Mouse (Mus musculus) hindbrain, embryonic 16.5 days (tissue): ENCODE results near the gene Tmem200c. TPM values are rescaled to one million over a fixed set of nuclear protein-coding genes. Genes with fewer than 3 reads are reported as not detected.

Source experiments
- ATAC-seq: fragments of 200-750 bp; cut with Nextera tagmentation; 2 replicates; pipeline ENCODE4 v1.8.0; 2017; ENCODE audit warnings: moderate TSS enrichment, moderate library complexity
- H3K27ac ChIP-seq: fragments of 300-500 bp; sonication (generic); 2 replicates; pipeline ENCODE4 v1.5.1; 2014; ENCODE audit warnings: low read depth, mild to moderate bottlenecking, control low read depth, low read length, moderate library complexity
- H3K27me3 ChIP-seq: fragments of 300-500 bp; sonication (generic); replicated peaks from 2 replicates; pipeline ENCODE4 v1.6.1; 2014; ENCODE audit warnings: low read length; ENCODE audit not compliant: control insufficient read depth, insufficient read depth
- H3K36me3 ChIP-seq: fragments of 300-500 bp; sonication (generic); 2 replicates; pipeline ENCODE4 v1.6.1; 2014; ENCODE audit warnings: mild to moderate bottlenecking, low read length, moderate library complexity, mixed read lengths; ENCODE audit not compliant: control insufficient read depth, insufficient read depth
- H3K4me1 ChIP-seq: fragments of 300-500 bp; sonication (generic); 2 replicates; pipeline ENCODE4 v1.6.1; 2014; ENCODE audit warnings: low read depth, low read length; ENCODE audit not compliant: control insufficient read depth, insufficient read depth
- H3K4me2 ChIP-seq: fragments of 300-500 bp; sonication (generic); 2 replicates; pipeline ENCODE4 v1.6.1; 2014; ENCODE audit warnings: mild to moderate bottlenecking, low read length, control low read depth, moderate library complexity
- H3K4me3 ChIP-seq: fragments of 300-500 bp; sonication (generic); 2 replicates; pipeline ENCODE4 v1.5.1; 2014; ENCODE audit warnings: mild to moderate bottlenecking, low read length, control low read depth, moderate library complexity
- H3K9ac ChIP-seq: fragments of 300-500 bp; sonication (generic); 2 replicates; pipeline ENCODE4 v1.6.1; 2014; ENCODE audit warnings: low read depth, mild to moderate bottlenecking, control low read depth, low read length, moderate library complexity
- H3K9me3 ChIP-seq: fragments of 300-500 bp; sonication (generic); 2 replicates; pipeline ENCODE4 v1.6.1; 2014; ENCODE audit warnings: mild to moderate bottlenecking, low read length, moderate library complexity; ENCODE audit not compliant: control insufficient read depth
- WGBS: fragments of 180-500 bp; shearing (Covaris S2); extraction: QIAGEN DNeasy Blood & Tissue Kit; methylation state at CpG from one replicate; pipeline ENCODE4 v1.1.7; 2014; 5-methylcytosine and 5-hydroxymethylcytosine counted together
- polyA plus RNA-seq: library from polyadenylated mRNA; unstranded; fragments of >200 nt; fragmentation: Nextera tagmentation; extraction: Ambion mirVana; gene quantifications from 2 replicates; pipeline ENCODE4 v1.2.1, GENCODE M21; 2015

Gene Tmem200c
- polyA plus RNA-seq: 2.3 and 2.5 TPM in 2 replicates

DNA sequence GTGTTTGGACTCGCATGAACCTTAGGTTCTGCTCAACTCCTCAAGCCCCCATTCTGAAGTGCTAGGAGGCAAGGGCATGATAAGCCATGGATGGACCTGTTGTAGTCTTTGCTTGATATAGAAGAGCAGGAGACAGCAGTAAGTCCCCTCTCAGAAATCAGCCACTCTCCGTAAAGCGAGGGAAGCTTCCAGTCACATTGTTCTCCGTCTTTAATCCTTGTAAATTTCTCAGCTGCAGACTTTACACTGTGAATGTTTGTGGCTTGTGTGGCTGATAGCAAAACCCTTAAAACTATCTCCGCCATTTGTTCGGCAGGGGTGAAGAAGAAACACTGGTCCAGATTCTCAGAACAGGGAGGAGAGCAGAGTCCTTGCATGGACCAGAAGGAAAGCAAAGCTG, at the start of gene Tmem200c:
TSS of gene Tmem200c (plus strand) at position 301 of the 400 bp plus-strand sequence.
- H3K27ac ChIP-seq: no peak within 1 kb of the TSS
- H3K4me2 ChIP-seq: no peak within 1 kb of the TSS
- H3K9me3 ChIP-seq: no peaks in the 10 kb centered on the region
- ATAC-seq: no peak
- no peaks in the 10 kb centered on the region for H3K4me1 ChIP-seq
- H3K27me3 ChIP-seq: no peaks in the 10 kb centered on the region
- H3K36me3 ChIP-seq: no peaks in the 10 kb centered on the region
- WGBS: 88% methylated on average over 6 of the region's 6 CpGs
- H3K4me3 ChIP-seq: no peak within 1 kb of the TSS
- H3K9ac ChIP-seq: no peak within 1 kb of the TSS

DNA sequence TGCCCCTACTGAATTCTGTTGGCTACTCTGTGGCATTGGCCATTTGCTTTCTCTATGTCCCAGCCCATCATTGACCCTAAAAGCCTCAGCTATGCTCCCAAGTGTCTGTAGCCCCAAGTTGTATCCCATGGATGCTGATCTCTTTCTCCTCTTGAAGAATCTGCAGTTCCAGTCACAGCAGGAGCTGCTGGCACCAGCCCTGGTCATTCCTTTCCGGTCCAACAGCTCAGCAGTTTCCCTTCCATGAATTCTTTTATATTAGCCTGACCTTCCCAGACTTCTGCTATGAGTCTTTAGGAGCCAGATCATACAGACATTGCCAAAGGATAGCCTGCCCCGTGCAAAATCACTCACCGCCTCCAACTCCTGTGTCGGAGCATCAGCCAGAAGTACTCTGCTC, 32.7 kb upstream of the Tmem200c start:
- no peak overlapping the region for H3K27ac ChIP-seq
- no peaks in the 10 kb centered on the region for H3K36me3 ChIP-seq
- WGBS: 76% methylated on average over 4 of the region's 4 CpGs
- ATAC-seq: no peak
- no peak overlapping the region for H3K9ac ChIP-seq
- H3K4me3 ChIP-seq: no peak overlapping the region
- H3K9me3 ChIP-seq: no peaks in the 10 kb centered on the region
- no peak overlapping the region for H3K4me2 ChIP-seq
- no peaks in the 10 kb centered on the region for H3K27me3 ChIP-seq
- H3K4me1 ChIP-seq: no peaks in the 10 kb centered on the region

DNA sequence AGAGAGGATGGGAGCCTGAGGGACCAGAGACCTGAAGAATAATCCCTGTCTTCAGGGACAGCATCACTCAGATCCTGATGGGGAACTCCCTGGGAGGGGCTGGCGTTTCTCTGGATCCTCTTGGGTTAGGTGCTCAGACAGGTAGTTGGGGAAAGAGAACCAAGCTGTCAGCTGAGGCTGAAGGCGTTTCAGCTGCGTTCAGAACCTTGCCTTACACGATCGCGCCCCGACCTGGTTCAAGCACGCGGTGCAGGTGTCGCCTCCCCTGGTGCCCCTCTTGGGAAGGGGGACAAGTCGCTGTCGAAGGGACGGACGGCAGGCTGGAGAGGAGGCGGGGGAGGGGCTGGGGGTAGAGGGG, 10.2 kb downstream of the Tmem200c start:
- WGBS: 0% methylated on average over 7 of the region's 15 CpGs
- peak overlapping the region; percentile 89 for H3K4me2 ChIP-seq
- peak overlapping the region; percentile 80 for H3K4me3 ChIP-seq
- ATAC-seq: peak; percentile 66
- peaks cover 20% of the 10 kb centered on the region for H3K4me1 ChIP-seq
- peak overlapping the region; percentile 83 for H3K9ac ChIP-seq
- peaks cover 5% of the 10 kb centered on the region; the same call in 1 of the 2 replicates for H3K27me3 ChIP-seq
- H3K27ac ChIP-seq: peak overlapping the region; percentile 63
- H3K9me3 ChIP-seq: no peaks in the 10 kb centered on the region
- H3K36me3 ChIP-seq: no peaks in the 10 kb centered on the region

DNA sequence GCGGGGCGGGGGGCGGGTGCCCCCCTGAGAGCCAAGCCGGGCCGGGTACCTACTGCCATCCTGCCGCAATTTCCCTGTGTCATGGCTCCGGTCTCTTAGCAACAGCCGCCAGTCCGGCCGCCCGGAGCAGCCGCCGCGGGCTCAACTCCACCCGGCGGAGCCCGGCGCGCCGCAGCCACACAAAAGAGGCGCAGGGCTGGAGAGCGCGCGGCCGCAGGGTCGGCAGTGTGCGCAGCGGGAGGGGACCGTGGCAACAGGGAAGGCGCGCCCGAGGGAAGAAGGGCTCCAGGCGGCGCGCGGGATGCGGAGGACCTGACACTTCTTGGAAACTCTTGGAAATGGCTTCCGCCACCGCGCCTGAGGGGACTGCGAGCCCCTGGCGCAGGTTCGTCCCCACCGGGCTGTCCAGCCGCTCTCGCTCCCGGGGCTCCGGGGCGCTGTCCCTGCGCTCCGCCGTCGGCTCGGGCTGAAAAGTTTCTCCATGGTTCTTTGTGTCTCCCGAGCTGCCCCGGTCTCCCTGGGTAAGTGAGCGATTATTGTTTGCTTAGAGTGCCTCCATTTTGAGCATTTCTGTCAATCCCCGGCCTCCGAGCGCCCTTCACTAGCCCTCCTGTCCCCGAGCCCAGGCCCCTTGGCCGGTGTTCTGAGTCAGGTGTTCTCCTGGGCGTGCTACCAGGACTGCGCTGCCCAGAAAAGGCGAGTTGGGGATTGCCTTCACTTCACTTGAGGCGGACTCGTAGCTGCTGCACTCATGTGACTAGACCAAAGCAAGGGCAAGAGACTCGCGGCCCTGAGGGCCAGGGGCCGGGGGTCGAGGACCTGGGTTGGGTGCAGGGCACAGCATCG, 10.8 kb downstream of the Tmem200c start:
- ATAC-seq: peak; percentile 73
- Histone ChIP-seq H3K27ac (peak overlapping the region; percentile 63), H3K9me3 (no peaks in the 10 kb centered on the region), H3K4me2 (peak overlapping the region; percentile 89), H3K27me3 (peaks cover 5% of the 10 kb centered on the region; the same call in 1 of the 2 replicates), H3K36me3 (no peaks in the 10 kb centered on the region), H3K4me3 (peak overlapping the region; percentile 80), H3K9ac (peak overlapping the region; percentile 83), H3K4me1 (peaks cover 24% of the 10 kb centered on the region)
- WGBS: under 1% methylated on average over 54 of the region's 72 CpGs

DNA sequence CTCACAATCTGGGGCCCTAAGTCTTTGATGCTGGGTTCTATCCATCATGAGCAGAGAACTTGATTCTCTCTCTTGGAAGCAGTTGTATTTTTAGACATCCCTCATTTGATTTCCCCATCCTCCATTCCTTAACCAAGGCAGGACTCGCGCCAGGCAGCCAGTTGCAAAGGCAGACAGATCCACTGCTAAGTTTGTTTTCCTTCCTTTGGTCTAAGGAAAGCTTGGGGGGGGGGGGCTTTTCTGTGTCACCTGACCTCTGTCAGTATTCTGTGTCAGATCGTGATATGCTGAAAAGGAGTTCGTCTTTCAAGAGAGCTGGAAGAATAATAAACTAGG, 11.4 kb downstream of the Tmem200c start:
- H3K27ac ChIP-seq: peak overlapping the region; percentile 63
- no peak for ATAC-seq
- no peaks in the 10 kb centered on the region for H3K36me3 ChIP-seq
- WGBS: 7% methylated on average over 4 of the region's 4 CpGs
- H3K4me3 ChIP-seq: peak overlapping the region; percentile 80
- H3K4me1 ChIP-seq: peaks cover 24% of the 10 kb centered on the region
- no peaks in the 10 kb centered on the region for H3K9me3 ChIP-seq
- H3K27me3 ChIP-seq: peaks cover 5% of the 10 kb centered on the region; the same call in 1 of the 2 replicates
- H3K9ac ChIP-seq: peak overlapping the region; percentile 83
- H3K4me2 ChIP-seq: peak overlapping the region; percentile 89

DNA sequence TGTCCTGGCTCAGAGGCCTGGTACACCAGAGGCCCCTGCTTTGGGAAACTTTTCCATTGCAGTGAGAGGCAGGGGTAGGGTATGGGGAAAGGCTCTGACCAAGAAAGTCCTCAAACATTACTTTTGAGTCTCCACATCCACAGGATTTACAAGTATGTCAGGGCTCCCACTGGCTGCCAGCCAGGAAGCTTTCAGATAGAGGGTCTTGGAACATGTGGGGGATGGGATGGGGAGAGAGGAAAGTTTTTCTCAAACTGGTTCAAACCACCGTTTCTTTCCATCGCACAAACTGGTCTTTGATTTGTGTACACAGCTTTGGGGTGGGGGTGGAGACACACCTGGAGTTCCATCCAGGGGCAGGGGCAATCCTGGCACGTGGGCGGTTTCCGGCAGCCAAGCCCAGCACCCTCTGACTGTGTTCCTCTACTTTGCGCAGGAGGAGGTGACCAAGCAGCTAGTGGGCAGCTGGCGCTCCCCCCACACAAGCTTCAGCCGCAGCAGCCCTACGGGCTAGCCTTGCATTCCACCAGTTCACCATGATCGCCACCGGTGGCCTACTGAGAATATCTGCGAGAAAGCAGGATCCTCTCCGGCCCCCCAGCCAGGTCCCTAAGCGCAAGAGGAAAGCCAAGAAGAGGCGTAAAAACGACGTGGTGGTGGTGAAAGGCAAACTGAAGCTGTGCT, 13.6 kb downstream of the Tmem200c start:
- Histone ChIP-seq H3K4me2 (peak overlapping the region; percentile 89), H3K9ac (no peak overlapping the region), H3K4me1 (peaks cover 24% of the 10 kb centered on the region), H3K36me3 (no peaks in the 10 kb centered on the region), H3K4me3 (peak overlapping the region; percentile 46), H3K27me3 (peaks cover 5% of the 10 kb centered on the region; the same call in 1 of the 2 replicates), H3K27ac (no peak overlapping the region), H3K9me3 (no peaks in the 10 kb centered on the region)
- ATAC-seq: no peak
- 19% methylated on average over 17 of the region's 17 CpGs for WGBS

DNA sequence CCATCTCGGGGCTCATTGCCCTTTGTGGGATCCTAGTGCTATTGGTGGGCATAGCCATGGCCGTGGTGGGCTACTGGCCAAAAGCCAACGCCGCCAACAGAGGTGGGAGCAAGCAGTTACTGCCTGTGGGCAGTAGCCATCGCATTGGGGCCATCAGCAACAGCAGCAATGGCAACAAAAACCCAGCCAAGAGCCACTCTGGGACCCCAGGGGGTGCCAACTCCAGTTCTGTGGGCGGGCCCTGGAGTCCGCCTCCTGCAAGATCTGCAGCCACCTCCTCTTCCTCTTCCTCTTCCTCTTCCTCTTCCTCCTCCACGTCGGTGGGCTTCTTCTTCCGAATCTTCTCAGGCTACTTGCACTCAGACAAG, 14.1 kb downstream of the Tmem200c start:
- no peaks in the 10 kb centered on the region for H3K36me3 ChIP-seq
- peak overlapping the region; percentile 85 for H3K4me2 ChIP-seq
- H3K27me3 ChIP-seq: peaks cover 5% of the 10 kb centered on the region; the same call in 1 of the 2 replicates
- H3K9me3 ChIP-seq: no peaks in the 10 kb centered on the region
- ATAC-seq: no peak
- H3K4me3 ChIP-seq: peak overlapping the region; percentile 46
- no peak overlapping the region for H3K9ac ChIP-seq
- WGBS: 16% methylated on average over 10 of the region's 10 CpGs
- peaks cover 24% of the 10 kb centered on the region for H3K4me1 ChIP-seq
- no peak overlapping the region for H3K27ac ChIP-seq

DNA sequence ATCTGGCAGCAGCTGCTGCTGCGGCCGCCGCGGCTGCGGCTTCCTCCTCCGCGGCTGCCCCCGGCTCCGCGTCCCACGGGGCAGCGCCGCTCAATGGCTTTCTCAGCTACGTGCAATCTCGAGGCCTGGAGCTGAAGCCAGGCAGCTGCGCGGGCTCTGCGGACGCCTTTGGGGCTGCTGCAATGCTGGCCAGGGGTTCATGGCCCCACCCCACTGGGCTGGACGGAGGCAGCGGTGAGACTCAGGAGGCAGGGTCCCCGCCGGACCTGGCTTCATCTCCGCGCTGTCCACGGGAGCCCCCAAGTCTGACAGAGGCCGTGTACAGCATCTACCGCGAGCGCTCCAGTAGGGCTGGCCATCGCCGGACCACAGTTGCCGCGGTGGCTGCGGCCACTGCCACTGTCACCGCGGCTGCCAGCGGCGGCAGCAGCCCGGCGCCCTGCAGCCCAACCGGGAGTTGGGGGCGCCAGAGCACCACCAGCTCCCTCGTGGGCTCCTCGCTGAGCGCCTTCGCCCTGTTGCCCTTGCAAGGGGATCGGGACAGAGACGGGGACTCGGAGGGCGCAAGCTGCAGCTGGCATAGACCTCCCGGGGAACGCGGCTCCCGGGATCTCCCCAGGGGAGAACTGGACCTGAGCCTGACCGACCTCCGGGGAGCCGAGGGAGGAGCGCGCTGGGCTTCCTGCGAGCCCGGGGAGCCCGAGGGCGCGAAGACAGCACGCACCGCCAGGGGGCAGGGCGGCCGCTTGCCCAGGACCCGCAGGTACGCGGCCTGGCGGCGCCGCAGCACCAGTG, 14.9 kb downstream of the Tmem200c start:
- Histone ChIP-seq H3K4me2 (peak overlapping the region; percentile 85), H3K9me3 (no peaks in the 10 kb centered on the region), H3K36me3 (no peaks in the 10 kb centered on the region), H3K27me3 (peaks cover 5% of the 10 kb centered on the region; the same call in 1 of the 2 replicates), H3K4me1 (peaks cover 24% of the 10 kb centered on the region), H3K4me3 (peak overlapping the region; percentile 46), H3K27ac (no peak overlapping the region; the same call in 1 of the 2 replicates), H3K9ac (peak overlapping the region; percentile 73)
- peak; percentile 65 for ATAC-seq
- WGBS: under 1% methylated on average over 29 of the region's 75 CpGs
